Mouse (Mus musculus): ENCODE data around the gene Cdc42ep2.
"Not testable (repeated sequence)": the region's sequence is repeated elsewhere in the genome, so short reads cannot be mapped to it uniquely, and the experiment has no call there.

Gene Cdc42ep2

GRCm38 (mm10) chr19:5912103-5913006, 12.3 kb downstream of the Cdc42ep2 start:
- peak; percentile 94 to 99 for DNase-seq (ENCODE audit: low spot score in 2 of 2)

- DNase-seq (ENCODE audit: low spot score in 2 of 2) = no peak
These were observed 13.1 kb downstream of the Cdc42ep2 start for GRCm38 (mm10) chr19:5911430-5912102.

- DNase-seq (ENCODE audit: low spot score in 2 of 2) = peak in 1 of 2 experiments; percentile 32
These were observed 14.4 kb downstream of the Cdc42ep2 start for GRCm38 (mm10) chr19:5910221-5910620.

GRCm38 (mm10) chr19:5907275-5907674, 17.3 kb downstream of the Cdc42ep2 start:
- no peak for DNase-seq (ENCODE audit: low spot score in 2 of 2)

GRCm38 (mm10) chr19:5894002-5894678, 30.5 kb downstream of the Cdc42ep2 start, which contains the start of gene Tigd3:
Gene Tigd3, minus strand, starts transcription at chr19:5894149.
- peak; percentile 87 to 97 for DNase-seq (ENCODE audit: low spot score in 2 of 2)

- no peak for DNase-seq (ENCODE audit: low spot score in 2 of 2)
These were observed 31.2 kb downstream of the Cdc42ep2 start for GRCm38 (mm10) chr19:5893282-5894001.

- DNase-seq (ENCODE audit: low spot score in 2 of 2) = no peak
These were observed 31.9 kb downstream of the Cdc42ep2 start for GRCm38 (mm10) chr19:5892735-5893134.

GRCm38 (mm10) chr19:5892262-5892661, 32.4 kb downstream of the Cdc42ep2 start:
- no peak for DNase-seq (ENCODE audit: low spot score in 2 of 2)

- DNase-seq (ENCODE audit: low spot score in 2 of 2) = no peak
These were observed 32.9 kb downstream of the Cdc42ep2 start for GRCm38 (mm10) chr19:5891521-5892258.

GRCm38 (mm10) chr19:5889211-5889610, 35.4 kb downstream of the Cdc42ep2 start:
- DNase-seq (ENCODE audit: low spot score in 2 of 2) = no peak

GRCm38 (mm10) chr19:5887234-5887815, 37.3 kb downstream of the Cdc42ep2 start:
- no peak for DNase-seq (ENCODE audit: low spot score in 2 of 2)

GRCm38 (mm10) chr19:5885838-5886237, 38.8 kb downstream of the Cdc42ep2 start:
- DNase-seq (ENCODE audit: low spot score in 2 of 2) = no peak

- no peak for DNase-seq (ENCODE audit: low spot score in 2 of 2)
These were observed 40.7 kb downstream of the Cdc42ep2 start for GRCm38 (mm10) chr19:5883935-5884334.

- DNase-seq (ENCODE audit: low spot score in 2 of 2) = not testable (repeated sequence)
These were observed 42.5 kb downstream of the Cdc42ep2 start for GRCm38 (mm10) chr19:5882079-5882478.

- DNase-seq (ENCODE audit: low spot score in 2 of 2) = no peak
These were observed 43.5 kb downstream of the Cdc42ep2 start for GRCm38 (mm10) chr19:5881155-5881554.

GRCm38 (mm10) chr19:5879735-5880134, 44.9 kb downstream of the Cdc42ep2 start:
- no peak for DNase-seq (ENCODE audit: low spot score in 2 of 2)

GRCm38 (mm10) chr19:5878916-5879315, 45.7 kb downstream of the Cdc42ep2 start:
- no peak for DNase-seq (ENCODE audit: low spot score in 2 of 2)

- no peak for DNase-seq (ENCODE audit: low spot score in 2 of 2)
These were observed 46.3 kb downstream of the Cdc42ep2 start for GRCm38 (mm10) chr19:5878362-5878722.

GRCm38 (mm10) chr19:5877618-5878361, 46.8 kb downstream of the Cdc42ep2 start, which contains the start of gene Slc25a45:
Gene Slc25a45, plus strand, starts transcription at chr19:5877808.
- DNase-seq (ENCODE audit: low spot score in 2 of 2) = peak; percentile 50 to 74

Measured in cerebellum, postnatal 4 days (tissue).